Mouse (Mus musculus): ENCODE results near the gene Btbd9. TPM values are rescaled to one million over a fixed set of nuclear protein-coding genes. Genes with fewer than 3 reads are reported as not detected.
A peak's percentile ranks its signal among the peaks of the same experiment; 100 is the strongest.

Gene Btbd9
- total and polyA plus RNA-seq, 2 experiments from 2014 or later, result 85.5 to 138 TPM

DNA sequence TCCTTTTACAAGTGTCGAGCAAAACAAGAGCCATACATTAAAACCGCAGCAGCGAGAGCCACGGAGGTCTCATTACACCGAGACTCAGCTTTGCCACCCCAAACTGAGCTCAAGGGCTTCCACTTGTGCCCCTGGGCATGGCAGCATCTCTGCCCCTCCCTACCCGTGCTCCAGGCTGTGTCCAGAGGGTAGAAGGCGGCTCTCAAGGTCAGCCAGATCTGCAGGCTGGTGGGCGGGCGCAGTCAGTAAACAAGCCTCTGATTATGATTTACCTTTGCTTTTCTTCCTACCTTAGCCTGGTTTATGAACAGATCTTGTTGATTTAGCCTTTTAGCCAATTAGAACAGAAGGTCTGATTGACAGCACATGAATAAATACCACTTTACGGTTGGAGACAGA, 331.0 kb downstream of the Btbd9 start:
- DNase-seq (ENCODE audit: low spot score) (no peak), ATAC-seq (ENCODE audit: low FRiP score) (no peak)
- H3K9me3 ChIP-seq (ENCODE audit: low read length), result no peaks in the 10 kb centered on the region
- 64% methylated on average over 10 of the region's 10 CpGs for WGBS
- no peak for TF ChIP-seq CTCF (IDR thresholded peaks at IDR 0.05)
- no peak overlapping the region for H3K4me2 ChIP-seq (ENCODE audit: low read depth, low read length, poor library complexity, severe bottlenecking)
- no peak overlapping the region for H3K27ac ChIP-seq (ENCODE audit: low read depth, low read length)
- no peaks in the 10 kb centered on the region for H3K27me3 ChIP-seq (ENCODE audit: insufficient read depth, low read length)
- H3K4me3 ChIP-seq (ENCODE audit: low read depth, low read length), result no peak overlapping the region
- H3K4me1 ChIP-seq (ENCODE audit: insufficient read depth, low read length), result peaks cover 13% of the 10 kb centered on the region
- no peak overlapping the region for H3K9ac ChIP-seq (replicated peaks; ENCODE audit: low read length, poor library complexity, severe bottlenecking)
- no peaks in the 10 kb centered on the region for H3K36me3 ChIP-seq (ENCODE audit: insufficient read depth, low read length)

DNA sequence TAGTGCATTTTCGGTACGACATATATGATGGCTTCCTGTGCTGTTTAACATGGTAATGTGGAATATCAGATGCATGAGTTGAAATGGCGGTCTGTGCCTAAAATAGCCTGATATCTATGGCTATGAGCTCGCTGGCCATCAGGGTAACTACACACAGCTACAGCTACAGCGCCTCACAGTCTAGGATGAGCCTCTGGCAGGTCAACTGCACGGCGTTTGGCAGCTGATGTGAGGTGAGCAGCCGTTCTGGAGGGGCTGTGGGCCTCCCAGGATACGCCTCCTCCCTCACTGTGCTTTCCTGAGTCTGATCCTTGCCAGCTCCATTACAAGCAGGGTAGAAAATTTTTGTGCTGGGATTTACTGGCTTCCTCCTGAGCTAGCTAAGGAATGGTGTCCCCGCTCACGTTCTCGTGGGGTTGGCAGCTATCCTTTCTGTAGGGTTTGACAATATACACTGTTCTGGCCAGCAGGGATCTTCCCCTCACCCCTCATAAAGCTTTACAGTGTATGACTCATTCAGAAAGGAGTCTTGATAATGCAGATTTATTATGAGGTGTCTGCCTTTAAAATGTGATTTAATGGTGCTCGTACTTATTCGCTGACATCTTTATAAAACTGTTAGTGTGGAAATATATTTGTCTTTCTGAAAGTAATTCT, 331.5 kb downstream of the Btbd9 start:
- peaks cover 13% of the 10 kb centered on the region for H3K4me1 ChIP-seq (ENCODE audit: insufficient read depth, low read length)
- 46% methylated on average over 14 of the region's 14 CpGs for WGBS
- H3K27ac ChIP-seq (ENCODE audit: low read depth, low read length), result peak overlapping the region; percentile 43; the same call in 1 of the 2 replicates
- TF ChIP-seq CTCF (IDR thresholded peaks at IDR 0.05), result no peak
- H3K4me2 ChIP-seq (ENCODE audit: low read depth, low read length, poor library complexity, severe bottlenecking), result no peak overlapping the region
- ATAC-seq (ENCODE audit: low FRiP score) (no peak), DNase-seq (ENCODE audit: low spot score) (no peak)
- H3K27me3 ChIP-seq (ENCODE audit: insufficient read depth, low read length), result no peaks in the 10 kb centered on the region
- H3K9ac ChIP-seq (replicated peaks; ENCODE audit: low read length, poor library complexity, severe bottlenecking), result no peak overlapping the region
- no peaks in the 10 kb centered on the region for H3K9me3 ChIP-seq (ENCODE audit: low read length)
- H3K4me3 ChIP-seq (ENCODE audit: low read depth, low read length), result no peak overlapping the region
- no peaks in the 10 kb centered on the region for H3K36me3 ChIP-seq (ENCODE audit: insufficient read depth, low read length)

DNA sequence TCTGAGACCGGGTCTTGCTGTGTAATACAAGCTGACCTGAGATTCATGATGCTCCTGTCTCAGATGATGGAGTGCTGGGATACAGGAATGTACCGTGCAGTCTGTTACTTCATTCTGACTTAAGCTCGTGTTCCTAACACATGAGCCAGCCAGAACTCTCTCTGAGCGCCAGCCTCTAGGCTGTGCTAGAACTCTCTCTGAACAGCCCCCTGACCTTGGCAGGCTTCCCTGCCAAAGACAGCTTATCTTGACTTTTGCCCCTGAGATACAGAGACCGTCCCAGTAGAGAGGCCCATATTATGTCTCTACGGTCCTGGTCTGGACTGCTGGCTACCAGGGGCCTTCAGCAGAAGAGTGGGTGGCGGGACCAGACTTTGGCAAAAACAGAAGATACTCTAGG, 332.7 kb downstream of the Btbd9 start:
- no peaks in the 10 kb centered on the region for H3K9me3 ChIP-seq (ENCODE audit: low read length)
- peaks cover 16% of the 10 kb centered on the region for H3K4me1 ChIP-seq (ENCODE audit: insufficient read depth, low read length)
- no peaks in the 10 kb centered on the region for H3K27me3 ChIP-seq (ENCODE audit: insufficient read depth, low read length)
- no peak for ATAC-seq (ENCODE audit: low FRiP score)
- no peak for TF ChIP-seq CTCF (IDR thresholded peaks at IDR 0.05)
- no peaks in the 10 kb centered on the region for H3K36me3 ChIP-seq (ENCODE audit: insufficient read depth, low read length)
- H3K27ac ChIP-seq (ENCODE audit: low read depth, low read length), result no peak overlapping the region
- DNase-seq (ENCODE audit: low spot score), result no peak
- H3K9ac ChIP-seq (replicated peaks; ENCODE audit: low read length, poor library complexity, severe bottlenecking), result no peak overlapping the region
- no peak overlapping the region for H3K4me3 ChIP-seq (ENCODE audit: low read depth, low read length)
- 85% methylated on average over 7 of the region's 7 CpGs for WGBS
- H3K4me2 ChIP-seq (ENCODE audit: low read depth, low read length, poor library complexity, severe bottlenecking), result no peak overlapping the region

DNA sequence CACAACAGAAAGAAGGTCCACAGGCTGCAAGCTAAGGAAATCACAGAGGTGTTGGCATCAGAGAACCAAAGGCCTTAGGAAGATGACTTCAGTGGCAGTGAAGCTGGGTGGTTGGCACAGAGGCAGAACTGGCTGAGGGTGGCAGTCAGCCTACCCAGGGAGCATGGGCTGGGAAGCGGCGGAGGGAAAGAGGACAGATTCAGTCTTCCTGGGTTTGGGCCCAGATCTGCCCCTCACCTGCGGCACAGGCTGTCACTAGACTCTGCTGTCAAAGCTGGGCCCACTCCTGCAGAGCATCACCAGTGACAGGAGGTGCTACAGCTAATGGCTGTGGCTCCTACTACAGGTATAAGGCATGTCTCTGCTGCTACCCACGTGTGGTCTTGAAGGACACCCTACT, 333.6 kb downstream of the Btbd9 start:
- ATAC-seq (ENCODE audit: low FRiP score) (no peak), DNase-seq (ENCODE audit: low spot score) (no peak)
- H3K4me2 ChIP-seq (ENCODE audit: low read depth, low read length, poor library complexity, severe bottlenecking), result no peak overlapping the region
- H3K4me1 ChIP-seq (ENCODE audit: insufficient read depth, low read length), result peaks cover 16% of the 10 kb centered on the region
- H3K4me3 ChIP-seq (ENCODE audit: low read depth, low read length), result no peak overlapping the region
- H3K27ac ChIP-seq (ENCODE audit: low read depth, low read length), result no peak overlapping the region
- no peak for TF ChIP-seq CTCF (IDR thresholded peaks at IDR 0.05)
- H3K9ac ChIP-seq (replicated peaks; ENCODE audit: low read length, poor library complexity, severe bottlenecking), result no peak overlapping the region
- no peaks in the 10 kb centered on the region for H3K27me3 ChIP-seq (ENCODE audit: insufficient read depth, low read length)
- H3K9me3 ChIP-seq (ENCODE audit: low read length), result no peaks in the 10 kb centered on the region
- H3K36me3 ChIP-seq (ENCODE audit: insufficient read depth, low read length), result no peaks in the 10 kb centered on the region
- WGBS, result 95% methylated on average over 4 of the region's 4 CpGs

DNA sequence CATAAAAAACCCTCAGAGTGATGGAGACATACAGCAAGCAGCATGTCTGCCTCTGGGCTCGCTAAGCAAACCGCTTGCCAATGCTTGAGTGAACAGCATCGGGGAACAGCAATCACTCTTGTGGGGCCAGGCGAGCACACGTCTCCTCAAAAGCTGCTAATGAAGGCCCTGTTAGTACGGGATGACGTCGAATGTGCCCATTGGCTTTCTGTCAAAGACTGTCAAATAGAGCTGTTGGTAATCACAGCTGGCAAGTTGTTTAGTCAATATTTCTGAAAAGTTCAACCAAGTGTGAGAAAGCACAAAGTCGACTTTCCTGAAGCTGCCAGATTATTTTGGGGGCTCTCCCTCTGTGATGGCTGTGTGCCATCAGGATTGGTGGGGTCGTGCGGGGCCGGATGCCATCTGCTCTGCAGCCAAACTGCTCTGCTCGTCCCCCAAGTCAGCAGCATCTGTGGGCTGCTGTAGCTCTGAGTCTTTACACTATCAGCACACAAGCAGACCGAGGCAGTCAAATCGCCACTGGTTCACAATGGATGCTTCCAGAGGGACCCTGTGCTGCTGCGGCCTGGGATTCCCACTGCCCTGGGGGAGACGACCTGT, 334.5 kb downstream of the Btbd9 start:
- Histone ChIP-seq H3K4me1 (ENCODE audit: insufficient read depth, low read length) (peaks cover 16% of the 10 kb centered on the region), H3K4me3 (ENCODE audit: low read depth, low read length) (no peak overlapping the region), H3K27me3 (ENCODE audit: insufficient read depth, low read length) (no peaks in the 10 kb centered on the region), H3K9ac (replicated peaks; ENCODE audit: low read length, poor library complexity, severe bottlenecking) (no peak overlapping the region), H3K36me3 (ENCODE audit: insufficient read depth, low read length) (no peaks in the 10 kb centered on the region), H3K9me3 (ENCODE audit: low read length) (no peaks in the 10 kb centered on the region), H3K4me2 (ENCODE audit: low read depth, low read length, poor library complexity, severe bottlenecking) (no peak overlapping the region), H3K27ac (ENCODE audit: low read depth, low read length) (no peak overlapping the region)
- DNase-seq (ENCODE audit: low spot score) (peak; percentile 84), ATAC-seq (ENCODE audit: low FRiP score) (no peak)
- no peak for TF ChIP-seq CTCF (IDR thresholded peaks at IDR 0.05)
- WGBS, result 53% methylated on average over 17 of the region's 17 CpGs

DNA sequence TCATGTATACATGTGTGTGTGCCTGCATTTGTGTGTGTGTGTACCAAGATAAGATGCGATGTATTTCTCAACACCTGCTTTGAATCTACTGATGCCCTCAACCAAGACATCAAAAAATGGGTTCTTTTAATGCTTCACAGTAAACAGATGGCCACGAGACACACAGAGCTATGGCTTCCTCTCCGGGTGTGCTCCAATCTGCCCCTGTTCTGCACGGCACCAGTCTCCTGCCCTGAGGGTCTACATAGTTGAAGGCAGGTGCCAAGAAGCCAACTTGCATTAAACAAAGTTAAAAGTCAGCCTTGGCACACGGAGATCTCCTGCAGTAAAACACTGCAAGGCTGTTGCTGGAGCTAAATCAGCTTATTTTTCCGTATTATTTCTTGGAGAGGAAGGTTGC, 335.2 kb downstream of the Btbd9 start:
- Histone ChIP-seq H3K4me3 (ENCODE audit: low read depth, low read length) (no peak overlapping the region), H3K9ac (replicated peaks; ENCODE audit: low read length, poor library complexity, severe bottlenecking) (no peak overlapping the region), H3K36me3 (ENCODE audit: insufficient read depth, low read length) (no peaks in the 10 kb centered on the region), H3K4me1 (ENCODE audit: insufficient read depth, low read length) (peaks cover 16% of the 10 kb centered on the region), H3K27me3 (ENCODE audit: insufficient read depth, low read length) (no peaks in the 10 kb centered on the region), H3K9me3 (ENCODE audit: low read length) (no peaks in the 10 kb centered on the region), H3K4me2 (ENCODE audit: low read depth, low read length, poor library complexity, severe bottlenecking) (no peak overlapping the region), H3K27ac (ENCODE audit: low read depth, low read length) (no peak overlapping the region)
- ATAC-seq (ENCODE audit: low FRiP score), result no peak
- no peak for TF ChIP-seq CTCF (IDR thresholded peaks at IDR 0.05)
- 71% methylated on average over 6 of the region's 6 CpGs for WGBS
- DNase-seq (ENCODE audit: low spot score), result no peak

All from midbrain, postnatal 0 days (tissue).